Mouse (Mus musculus): Measurements from ENCODE around the gene Sox13.

Gene Sox13

DNA sequence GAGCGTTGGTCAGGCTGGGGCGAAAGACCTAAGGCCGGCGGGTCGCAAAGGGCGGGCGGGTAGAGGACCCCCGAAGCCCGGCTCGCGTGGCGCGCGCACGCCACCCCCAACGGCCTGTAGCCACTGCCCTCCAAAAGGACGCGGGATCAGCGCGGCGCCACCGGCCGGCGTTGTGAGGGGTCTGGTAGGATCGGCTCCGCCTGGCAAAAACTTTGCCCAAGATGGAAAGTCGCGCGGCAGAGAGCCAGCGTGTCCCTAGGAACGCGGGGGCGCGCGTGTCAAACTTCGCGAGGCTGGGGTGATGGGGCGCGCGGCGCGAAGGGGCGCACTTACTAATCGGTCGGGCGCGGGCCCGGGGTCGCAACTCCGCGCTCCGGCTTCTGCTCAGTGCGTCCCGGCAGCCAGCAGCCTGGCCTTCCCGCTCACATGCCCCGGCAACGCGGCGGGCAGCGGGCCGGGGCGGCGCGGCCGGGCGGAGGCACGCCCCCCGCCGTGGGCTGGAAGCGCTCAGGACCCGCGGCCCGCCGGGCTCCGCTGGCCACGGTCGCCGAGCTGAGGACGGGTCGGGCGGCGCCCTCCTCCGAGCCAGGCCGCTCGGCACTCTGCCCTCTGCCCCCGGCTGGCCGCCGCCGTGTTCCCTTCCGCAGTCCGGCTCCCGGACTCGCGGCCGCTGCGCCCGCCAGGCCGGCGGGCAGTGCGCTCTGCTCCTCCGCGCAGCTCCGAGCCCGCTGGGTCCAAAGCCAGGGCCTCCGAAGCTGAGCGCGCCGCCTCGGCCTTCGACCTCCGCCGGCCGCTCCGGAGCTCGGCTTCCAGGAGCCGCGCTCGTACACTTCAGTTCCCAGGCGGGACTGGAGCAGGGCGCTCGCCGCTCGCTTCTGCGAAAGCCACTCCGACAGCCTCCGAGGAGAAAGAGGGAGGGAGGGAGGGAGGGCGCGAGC is at the start of gene Sox13:
Sox13 (minus strand) TSS at position 835 of the 938 bp plus-strand sequence.
- DNase-seq (ENCODE audit: low read depth, low spot score), result peak; percentile 79

DNA sequence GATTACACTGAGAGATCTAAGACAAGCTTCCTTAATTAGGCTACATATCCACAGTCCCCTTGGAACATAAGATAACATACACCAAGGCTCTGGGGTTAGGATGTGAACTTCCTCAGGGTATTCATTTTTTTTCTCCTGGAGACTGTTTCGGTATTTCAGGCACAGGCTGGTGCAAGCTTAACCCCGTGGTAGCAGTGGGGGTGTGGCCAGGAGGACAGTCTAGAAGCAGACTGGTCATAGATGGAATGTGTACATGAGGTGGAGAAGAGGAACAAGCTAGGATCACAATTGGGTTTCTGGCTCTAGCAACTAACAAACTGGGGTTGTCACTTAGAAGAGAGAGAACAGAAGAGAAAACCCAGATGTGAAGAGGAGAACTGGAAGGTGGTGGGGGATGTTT is 47.4 kb upstream of the Sox13 start:
- DNase-seq (ENCODE audit: low read depth, low spot score), result no peak

DNA sequence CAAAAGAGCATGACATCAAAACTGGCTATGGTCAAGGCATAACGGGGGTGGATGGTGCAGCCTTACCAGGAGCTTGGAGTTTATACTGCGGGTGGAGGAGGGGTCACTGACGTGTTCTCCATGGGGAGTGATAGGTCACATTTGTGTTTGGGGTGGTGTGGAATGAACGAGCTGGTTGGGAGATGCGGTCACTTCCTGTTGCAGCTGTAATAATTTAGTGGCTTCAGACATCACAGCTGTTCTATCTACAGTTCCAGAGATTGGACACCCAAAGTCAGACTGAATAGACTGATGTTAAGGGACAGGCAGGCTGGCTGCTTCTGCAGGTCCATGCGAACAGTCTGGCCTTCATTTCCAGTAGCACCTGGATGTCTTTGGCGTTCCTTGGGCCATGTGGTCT is 46.9 kb upstream of the Sox13 start:
- no peak for DNase-seq (ENCODE audit: low read depth, low spot score)

DNA sequence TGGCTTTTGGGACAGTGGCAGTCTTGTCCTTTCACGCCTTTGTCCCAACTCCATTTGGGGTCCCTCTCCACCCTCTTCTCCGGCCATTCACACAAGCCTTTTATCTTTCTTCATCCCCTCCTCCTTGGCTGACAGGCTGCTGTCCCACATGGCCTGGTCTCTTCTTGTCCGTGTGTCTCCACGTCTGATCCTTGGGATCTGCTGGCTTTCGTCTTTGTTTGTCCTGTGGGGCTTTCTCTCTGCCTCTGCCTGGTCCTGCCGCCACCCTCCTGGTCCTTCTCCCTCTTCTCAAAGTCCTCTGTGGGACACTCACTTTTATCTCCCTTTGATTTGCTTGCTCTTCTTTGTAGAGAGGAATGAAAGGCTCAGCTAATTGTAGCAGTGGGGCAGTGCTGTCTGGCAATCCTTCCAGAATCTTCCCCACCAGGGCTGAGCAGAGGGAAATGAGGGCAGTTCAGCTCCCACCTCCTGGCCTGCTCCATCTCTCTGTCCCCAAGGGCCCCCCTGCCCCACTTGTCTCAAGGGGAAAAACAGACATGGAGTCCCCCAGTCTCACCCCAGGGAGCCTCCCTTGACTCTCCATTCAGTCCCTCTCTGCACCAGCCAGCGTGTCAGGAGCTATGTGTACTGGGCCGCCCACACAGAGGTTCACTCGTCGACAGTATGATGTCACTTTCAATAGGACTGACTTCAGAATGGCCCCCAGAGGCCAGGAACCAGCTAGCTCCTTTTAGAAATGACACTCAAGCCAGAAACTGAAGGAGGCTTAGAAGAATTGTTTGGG is 46.3 kb upstream of the Sox13 start:
- DNase-seq (ENCODE audit: low read depth, low spot score), result no peak

DNA sequence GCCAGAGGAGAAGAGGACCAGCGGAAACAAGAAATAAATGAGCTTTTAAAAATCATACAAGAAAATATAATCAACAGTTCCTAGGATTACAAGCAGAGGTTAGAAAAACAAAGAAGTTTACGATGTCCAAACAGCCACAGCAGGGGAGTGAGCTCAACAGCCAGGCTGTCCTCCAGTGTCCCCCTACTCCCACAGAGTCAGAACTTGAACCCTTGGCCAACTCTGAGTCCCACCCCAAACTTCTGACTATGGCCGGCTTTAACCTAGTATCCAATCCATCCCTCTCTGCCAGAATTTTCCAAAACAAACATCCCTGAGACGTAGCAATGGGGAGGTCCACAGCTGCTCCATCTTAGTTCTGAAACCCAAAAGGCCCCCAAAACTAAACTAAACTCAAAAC is 45.0 kb upstream of the Sox13 start:
- DNase-seq (ENCODE audit: low read depth, low spot score), result no peak

DNA sequence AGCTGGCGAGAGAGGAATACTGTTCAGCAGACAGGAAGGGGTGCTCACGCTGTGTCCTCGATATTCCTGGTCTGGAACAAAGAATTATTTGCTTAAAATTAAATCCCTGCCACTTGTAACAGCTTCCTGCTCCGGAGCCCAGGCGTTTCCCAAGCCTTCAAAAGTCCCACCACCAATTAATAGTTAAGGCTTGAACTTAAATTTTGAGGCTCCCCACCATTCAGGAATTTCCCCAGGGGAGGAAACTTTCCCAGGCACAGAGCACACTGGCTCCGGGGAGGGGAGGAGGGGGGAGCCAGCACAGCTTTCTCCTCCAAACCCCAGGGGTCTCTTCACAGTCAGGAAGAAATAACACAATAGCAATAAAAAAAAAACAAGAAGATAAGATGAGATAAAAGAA is 44.6 kb upstream of the Sox13 start:
- DNase-seq (ENCODE audit: low read depth, low spot score), result no peak

DNA sequence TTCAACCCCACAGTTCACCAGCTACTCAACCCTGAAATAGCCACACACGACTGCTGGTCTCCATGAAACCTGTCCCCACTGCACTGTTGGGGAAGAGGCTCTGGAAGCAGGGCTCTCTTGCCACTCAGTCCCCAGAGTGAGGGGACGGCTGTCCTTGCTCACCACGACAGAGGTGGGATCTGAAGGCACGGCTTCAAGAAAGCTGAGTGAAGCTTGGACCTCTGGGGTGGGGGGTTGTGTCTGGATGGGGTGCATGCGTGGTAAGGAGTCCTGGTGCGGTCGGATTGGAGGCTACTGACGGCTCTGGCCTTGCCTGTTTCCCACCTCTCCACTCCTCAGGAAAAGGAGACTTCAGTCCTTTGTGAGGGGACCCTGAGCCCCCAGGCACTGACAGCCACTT is 43.7 kb upstream of the Sox13 start:
- no peak for DNase-seq (ENCODE audit: low read depth, low spot score)

DNA sequence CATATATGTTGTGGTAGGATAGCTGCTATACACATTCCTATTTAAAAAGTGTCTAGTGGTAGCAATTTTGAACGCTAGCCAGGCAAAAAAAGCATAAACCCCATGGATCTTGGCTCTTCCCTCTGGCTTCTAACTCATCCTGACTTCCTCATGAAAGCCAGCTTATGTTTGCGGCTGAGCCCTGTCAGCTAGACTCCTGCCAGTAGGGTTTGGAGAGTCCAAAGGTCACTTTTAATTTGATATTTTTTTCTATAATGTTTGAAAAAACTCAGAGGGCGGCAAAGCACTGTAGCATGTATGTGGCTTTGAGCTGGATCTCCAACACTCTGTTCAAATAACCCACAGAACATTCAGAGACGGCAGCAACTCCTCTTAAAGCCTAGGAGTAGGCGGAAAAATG is 39.0 kb upstream of the Sox13 start:
- no peak for DNase-seq (ENCODE audit: low read depth, low spot score)

DNA sequence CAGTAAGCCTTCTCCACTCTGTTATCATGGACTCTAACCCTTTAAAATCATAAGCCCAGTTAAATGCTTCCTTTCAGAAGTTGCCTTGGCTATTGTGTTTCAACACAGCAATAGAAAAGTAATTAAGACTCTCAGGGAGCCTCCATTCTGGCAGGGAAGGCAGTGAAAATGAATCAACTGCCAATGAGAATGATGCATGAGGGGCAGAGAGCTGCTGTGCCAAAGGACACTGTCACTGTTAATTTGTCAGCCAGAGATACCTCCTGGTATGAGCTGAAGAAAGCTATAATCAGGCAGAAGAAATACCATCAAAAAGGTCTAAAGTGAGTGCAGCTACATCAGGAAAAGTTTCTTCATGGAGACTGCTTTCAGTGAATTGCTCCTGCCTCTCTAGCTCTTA is 36.8 kb upstream of the Sox13 start:
- no peak for DNase-seq (ENCODE audit: low read depth, low spot score)

DNA sequence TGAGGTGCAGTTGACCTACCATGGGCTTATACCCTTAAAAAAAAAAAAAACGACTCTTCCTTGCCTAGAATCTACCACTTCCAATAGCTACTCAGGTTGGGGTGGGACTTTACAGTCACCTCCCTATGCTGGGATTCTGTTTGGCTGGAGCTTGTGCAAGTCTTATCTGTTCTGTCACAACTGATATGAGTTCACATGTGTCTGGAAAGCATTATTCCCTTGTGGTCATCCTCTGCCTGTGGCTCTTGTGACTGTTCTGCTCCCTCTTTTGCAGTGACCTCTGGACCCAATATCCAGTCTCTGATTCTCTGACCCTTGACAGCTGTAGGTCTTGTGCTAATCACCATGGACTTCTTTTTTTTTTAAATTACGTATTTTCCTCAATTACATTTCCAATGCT is 31.9 kb upstream of the Sox13 start:
- DNase-seq (ENCODE audit: low read depth, low spot score), result no peak

DNA sequence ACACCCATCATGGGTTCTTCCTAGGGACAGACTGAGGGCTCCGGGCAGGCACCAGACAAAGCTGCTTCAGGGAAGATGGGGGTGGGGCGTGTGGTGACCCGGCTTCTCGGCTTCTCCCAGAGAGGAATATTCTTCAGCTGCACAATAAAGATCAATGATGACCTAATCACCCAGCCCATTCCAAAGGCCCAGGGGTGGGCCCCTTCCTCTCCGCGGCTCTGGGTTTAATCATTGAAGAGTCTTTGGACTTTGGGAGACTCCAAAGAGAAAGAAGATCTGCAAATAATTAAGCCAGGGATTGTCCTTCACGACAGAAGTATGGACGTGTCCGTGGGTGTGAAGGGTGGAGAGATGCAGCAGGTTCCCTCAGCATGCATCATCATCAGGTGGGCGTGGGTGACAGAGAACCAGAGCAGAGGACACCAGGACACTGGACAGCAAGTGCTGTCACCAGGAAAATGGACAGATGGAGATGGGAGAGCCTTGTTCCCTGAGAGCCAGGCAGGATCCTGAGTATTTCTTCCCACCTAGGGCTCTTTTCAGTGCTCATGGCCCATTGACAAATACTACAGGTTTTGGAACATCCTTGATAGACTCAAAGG is 28.5 kb upstream of the Sox13 start:
- DNase-seq (ENCODE audit: low read depth, low spot score), result peak; percentile 26

DNA sequence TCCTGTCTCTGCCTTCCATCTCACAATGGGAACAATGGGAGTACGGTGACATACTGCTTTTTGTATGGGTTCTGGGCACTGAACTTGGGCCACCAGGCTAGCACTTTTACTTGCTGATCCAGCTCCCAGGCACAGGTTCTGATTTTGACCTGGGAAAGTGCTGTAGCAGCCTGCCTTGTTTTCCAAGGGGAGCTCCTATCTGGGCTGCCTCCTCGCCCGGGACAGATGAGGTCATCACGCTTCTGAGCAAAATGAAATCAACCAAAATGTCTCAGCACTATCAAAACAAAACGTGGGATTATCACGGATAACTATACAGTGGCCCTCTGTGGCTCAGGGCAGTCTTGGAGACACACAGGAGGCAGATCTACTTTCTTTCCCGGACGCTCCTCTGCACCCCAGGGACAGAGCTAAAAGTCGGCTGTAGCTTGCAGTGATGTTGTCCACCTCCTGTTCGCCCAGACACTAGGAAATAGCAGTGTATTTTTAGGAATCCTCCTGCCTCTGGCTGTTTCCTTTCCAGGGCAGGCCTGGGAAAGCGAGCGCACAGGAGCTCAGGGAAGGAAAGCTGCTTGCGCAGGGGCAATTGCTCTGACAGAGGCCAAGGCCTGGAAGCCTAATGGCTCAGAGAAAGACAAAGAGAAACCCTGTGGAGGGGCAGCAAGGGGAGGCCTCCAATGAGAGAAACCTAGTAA is 27.8 kb upstream of the Sox13 start:
- no peak for DNase-seq (ENCODE audit: low read depth, low spot score)

DNA sequence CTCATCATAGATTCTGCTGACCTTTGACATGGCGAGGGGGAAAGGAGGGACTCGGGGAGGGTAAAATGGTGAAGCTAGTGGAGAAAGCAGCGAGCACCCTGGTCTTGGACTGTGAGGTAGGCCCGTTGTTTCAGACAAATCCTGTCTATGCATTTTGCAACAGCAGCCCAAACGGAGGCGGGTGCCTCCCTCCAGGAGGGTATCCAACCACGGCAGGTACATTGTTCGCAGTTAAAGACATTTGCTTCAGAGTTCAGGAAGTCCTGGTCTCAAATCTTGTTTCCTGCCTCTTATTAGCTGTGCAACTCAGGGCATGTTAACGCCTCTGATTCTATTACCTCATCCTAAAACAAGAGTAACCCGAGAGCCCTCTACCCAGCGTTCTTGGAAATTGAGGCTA is 26.8 kb upstream of the Sox13 start:
- no peak for DNase-seq (ENCODE audit: low read depth, low spot score)

DNA sequence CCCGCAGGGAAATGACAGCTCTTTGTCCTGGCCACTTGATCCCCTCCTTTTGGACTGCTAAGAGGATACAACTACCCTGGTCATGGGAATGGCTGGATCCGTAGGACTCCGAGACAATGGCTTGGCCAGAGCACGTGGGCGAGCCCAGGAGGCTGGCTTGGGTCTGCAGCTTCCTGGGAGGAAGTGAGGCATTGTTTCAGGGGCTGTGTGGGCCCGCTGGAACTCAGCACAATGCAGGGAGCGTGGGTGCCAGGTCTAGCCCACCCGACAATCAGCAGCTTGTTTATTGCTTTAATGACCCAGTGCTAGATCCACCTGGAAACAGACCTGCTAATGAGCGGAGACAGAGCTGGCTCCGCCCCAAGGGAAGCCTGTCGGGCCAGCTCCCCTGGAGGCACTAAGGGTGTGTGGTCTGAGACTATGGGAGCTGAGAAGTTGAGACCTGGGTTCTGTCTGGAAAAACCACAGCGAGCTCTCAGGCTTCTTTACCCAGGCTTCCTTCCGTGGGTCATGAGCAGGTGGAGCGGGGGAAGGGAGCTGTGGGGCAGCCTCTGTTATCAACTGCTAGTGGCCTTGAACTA is 24.3 kb upstream of the Sox13 start:
- DNase-seq (ENCODE audit: low read depth, low spot score), result peak; percentile 65

DNA sequence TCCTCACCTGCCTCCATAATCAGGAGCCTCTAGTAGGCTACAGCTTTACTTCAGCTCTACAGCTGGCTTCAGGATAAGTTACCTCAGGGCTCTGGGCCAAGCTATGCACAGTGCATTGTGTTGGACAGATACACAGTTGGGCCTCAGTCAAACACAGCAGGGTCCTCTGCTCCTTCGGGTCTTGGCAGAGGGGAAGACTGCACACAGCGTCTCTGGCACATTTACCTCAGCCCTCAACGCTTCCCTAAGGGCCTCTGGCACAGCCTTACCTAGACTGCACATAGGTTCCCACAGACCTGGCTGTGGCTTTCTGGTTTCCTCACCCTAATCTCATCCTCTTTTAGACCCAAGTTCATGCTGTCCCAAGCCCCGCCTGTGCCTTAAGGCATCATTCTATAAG is 22.1 kb upstream of the Sox13 start:
- DNase-seq (ENCODE audit: low read depth, low spot score), result no peak

DNA sequence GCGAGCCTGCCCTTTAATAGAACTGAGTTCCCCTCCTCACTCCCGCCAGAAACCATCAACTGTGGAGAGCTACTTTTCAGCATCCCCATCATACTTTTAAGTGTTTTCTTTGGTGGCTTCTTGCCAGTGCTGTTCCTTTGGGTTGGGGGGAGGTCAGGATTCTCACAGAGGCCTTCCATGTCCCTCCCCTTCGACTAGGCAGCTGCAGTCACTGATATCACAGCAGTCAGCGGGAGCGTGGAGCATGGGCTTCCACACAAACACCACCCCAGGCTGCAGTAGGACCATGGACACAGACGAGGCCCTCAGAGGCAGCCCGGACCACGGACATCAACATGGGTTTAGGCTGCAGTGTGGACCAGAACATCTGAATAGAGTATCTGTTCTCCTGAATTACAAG is 20.1 kb upstream of the Sox13 start:
- no peak for DNase-seq (ENCODE audit: low read depth, low spot score)

DNA sequence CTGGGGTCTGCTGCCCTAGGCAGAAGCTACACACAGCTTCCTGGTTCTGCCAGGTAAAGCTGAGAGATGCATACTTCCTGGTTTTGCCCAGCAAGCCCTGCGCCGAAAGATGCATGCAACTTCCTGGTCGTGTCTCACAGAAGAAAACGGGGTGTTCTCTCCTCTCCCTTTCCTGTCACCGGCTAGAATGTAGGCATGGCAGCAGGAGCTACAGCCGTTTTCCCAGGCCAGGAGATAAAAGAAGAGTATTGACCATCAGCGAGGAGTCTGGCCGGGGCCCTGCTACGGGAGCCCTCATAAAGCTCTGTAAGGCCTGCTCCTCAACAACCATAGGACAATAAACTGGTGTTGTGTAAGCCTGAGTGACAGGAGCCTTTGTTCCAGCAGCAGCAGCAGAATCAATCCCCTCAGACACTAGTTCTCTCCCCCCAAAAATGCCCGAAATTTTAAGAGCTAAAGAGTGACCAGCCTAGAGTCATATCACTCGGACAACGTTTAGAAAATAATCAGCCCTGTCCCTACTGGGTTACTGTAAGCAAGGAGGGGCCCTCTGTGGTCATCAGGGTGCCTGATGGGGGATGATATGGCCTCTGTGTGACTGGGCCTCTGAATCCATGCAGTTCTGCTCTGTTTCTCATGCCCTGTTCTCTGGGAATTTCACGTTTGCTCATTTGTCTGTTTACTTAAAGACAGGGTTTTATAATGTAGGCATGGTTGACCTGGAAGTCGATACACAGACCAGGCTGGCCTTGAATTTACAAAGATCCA is 13.9 kb upstream of the Sox13 start:
- DNase-seq (ENCODE audit: low read depth, low spot score), result no peak

DNA sequence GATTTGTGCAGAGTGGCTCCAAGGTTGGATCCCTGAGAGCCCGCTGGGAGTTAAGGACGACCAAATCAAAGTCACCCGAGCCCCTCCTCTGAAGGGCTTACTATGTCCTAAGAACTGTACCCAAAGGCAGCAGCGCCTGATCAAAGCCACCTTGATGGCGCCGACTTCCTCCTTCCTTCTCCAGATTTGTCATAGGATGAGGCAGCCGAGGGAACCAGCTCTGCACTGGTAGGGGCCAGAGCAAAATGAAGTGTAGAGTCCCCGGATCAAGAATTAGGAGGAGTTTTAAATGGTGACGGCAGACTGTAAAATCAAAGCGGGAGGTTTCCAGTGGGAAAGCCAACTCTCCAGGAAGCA is 10.6 kb upstream of the Sox13 start:
- DNase-seq (ENCODE audit: low read depth, low spot score), result no peak

DNA sequence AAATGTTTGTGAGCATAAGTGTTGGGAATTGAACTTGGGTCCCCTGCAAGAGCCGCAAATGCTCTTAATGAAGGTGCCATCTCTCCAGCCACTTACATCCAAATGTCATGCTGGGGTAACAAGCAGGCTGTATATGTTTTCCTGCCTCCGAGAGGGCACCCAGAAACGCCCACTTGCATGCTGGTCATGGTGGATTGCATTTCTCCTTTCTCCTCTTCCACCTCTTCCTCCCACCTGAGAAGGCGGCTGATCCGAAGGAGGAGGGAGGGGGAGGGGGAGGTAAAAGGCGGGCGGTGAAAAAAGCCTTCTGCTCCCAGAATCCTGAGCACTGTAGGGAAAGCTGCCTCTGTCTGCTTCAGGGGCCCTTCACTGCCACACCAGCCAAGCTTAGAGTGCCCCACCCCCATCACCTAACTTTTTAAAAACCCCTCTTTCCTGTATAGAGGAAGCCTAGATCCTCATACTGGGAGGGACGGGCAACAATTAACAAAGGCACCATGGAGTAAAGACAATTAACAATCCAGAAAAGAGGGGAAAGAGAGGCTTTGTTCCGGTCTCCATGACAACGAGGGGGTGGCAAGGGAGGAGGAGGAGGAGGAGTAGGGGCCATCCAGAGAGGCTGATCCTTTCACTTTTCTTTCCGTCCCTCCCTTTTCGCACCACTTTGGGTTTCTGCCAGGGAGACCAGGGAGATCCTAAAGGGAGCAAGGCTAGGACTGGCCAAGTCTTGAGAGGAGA is 10.0 kb upstream of the Sox13 start:
- DNase-seq (ENCODE audit: low read depth, low spot score), result peak; percentile 98

DNA sequence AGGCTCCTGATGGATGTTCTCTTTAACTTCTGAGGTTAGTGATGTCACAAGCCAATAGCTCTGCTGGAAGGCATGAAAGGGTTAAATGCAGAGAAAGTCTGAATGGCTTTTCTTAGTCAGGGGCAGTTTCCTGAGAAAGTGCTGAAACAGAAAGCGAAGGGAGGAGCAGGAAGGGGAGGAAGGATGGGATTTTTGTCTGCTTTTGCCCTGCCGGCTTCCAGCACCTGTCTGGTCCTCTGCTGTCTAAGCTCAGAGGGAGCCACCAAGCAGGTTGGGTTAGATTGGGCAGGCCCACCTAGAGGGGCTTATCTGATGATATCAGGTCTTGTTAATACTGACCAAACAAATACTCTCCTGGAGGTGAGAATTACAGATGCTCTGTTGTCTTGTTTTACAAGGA is 8.4 kb upstream of the Sox13 start:
- DNase-seq (ENCODE audit: low read depth, low spot score), result peak; percentile 71

Measured in R1 (cell line).